Mouse (Mus musculus) layer of hippocampus, postnatal 25 days (tissue): ENCODE results near the gene Pramef8. TPM values are rescaled to one million over a fixed set of nuclear protein-coding genes. Genes with fewer than 3 reads are reported as not detected.
A peak's percentile ranks its signal among the peaks of the same experiment; 100 is the strongest.
"Not testable (repeated sequence)": the region's sequence is repeated elsewhere in the genome, so short reads cannot be mapped to it uniquely, and the experiment has no call there.

Experiments
- DNase-seq, 2 experiments: peaks; one replicate each; pipeline ENCODE4 v3.0.0; 2022; ENCODE audit warnings: mixed read lengths in 2 of 2, low spot score in 1 of 2; ENCODE audit errors: extremely low spot score in 1 of 2
- total RNA-seq, 2 experiments: library from RNA; stranded (reverse); gene quantifications; 2 replicates each; pipeline ENCODE4 v1.2.3; 2021

Pramef8 gene
- 10 to 100 TPM; 10.8 to 11.6 TPM for total RNA-seq

DNA sequence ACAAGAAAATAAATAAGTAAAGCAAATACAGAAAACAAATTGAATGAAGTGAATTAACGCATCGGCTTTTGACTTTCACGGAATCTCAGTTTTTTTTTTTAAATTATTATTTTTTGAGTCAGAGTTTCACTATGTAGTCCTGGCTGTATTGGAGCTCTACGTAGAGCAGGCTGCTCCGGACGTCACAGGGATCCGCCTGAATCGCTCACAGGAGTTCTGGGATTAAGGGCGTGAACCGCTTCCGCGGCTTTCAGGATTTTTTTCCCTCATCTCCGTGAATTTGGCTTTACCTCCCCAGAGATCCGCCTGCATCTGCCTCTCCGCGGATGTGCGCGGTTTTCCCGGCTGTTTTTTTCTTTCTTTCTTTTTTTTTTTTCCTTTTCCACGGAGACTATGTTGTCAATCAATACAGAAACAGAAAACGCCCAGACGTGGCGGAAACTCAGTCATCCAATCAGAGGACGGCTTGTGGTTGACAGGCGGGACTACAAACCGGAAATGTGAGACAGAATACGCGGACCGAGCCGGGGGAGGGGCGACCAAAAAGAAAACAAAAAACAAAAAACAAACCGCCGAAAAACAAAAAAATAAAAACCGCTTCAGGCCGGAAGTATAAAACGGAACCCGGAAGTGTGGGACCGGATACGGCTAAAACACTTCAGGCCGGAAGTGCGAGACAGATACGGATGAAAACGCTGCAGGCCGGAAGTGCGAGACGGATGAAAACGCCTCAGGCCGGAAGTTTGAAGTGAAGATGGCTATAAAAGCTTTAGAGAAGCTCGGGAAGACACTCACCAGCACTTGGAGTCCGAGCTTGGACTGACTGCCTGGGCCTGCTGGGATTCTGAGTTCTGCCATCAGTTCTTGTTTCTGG is at the start of gene Pramef8:
TSS of gene Pramef8 (plus strand) at position 208 of the 874 bp plus-strand sequence.
- peak; percentile 77 to 86 for DNase-seq

GRCm38 (mm10) chr4:143366415-143367041 is 45.7 kb upstream of the Pramef8 start:
- DNase-seq: no peak

DNA sequence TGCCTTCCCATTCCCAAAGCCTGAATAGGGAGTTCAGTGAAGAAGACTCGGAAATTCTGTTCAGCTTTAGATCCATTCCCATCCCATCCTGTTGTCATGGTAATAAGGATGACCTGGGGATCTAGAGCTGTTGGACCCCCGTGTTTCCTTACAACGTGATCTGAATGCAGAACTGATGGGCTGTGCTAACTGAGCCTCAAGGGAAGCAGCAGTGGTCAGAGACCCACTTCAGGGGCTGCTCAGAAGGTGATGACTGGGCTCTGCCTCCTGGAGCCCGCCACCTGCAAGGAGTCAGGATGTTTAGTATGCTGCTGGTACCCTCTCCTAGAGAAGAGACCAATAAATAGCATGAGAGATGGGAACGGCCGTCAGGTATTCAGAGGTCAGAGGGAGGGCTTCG is 32.7 kb upstream of the Pramef8 start:
- DNase-seq: no peak

DNA sequence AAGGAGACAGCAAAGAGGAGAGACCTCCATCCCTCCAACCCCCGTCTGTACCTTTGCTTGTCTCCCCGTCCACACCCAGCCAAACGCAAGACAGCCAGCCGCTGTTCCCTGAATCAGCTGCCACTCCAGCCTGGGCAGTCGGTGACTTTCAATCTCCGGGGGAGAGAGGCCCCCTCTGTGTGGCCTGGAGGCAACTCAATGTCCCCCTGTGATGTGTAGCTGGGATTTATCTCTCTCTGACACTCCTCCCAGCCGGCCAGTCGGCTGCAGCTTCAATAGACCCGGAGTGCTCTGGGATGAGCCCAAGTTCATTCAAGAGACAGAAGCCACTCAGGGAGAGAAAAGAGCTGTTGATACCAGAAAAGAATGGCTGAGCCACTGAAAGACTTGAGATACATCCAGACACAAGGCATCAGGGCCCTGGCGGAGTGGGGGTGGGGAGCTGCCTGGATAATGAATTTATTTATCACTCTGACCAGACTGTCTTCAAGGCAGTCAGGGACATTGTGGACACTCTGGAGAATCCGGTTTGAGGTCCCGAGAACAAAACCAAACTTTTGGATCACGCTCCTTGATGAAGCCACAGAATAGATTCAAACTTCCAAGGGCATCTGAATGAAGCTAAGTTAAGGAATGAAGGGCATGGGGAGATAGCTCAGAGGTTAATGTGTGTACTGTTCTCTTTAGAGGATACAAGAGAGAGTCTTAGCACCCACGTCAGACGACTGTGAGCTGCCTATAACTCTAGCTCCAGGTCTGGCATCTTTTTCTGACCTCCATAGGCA is 32.1 kb upstream of the Pramef8 start:
- peak in 1 of 2 experiments; percentile 10 for DNase-seq

GRCm38 (mm10) chr4:143380716-143381004 is 31.6 kb upstream of the Pramef8 start:
- DNase-seq: peak; percentile 17 to 69

DNA sequence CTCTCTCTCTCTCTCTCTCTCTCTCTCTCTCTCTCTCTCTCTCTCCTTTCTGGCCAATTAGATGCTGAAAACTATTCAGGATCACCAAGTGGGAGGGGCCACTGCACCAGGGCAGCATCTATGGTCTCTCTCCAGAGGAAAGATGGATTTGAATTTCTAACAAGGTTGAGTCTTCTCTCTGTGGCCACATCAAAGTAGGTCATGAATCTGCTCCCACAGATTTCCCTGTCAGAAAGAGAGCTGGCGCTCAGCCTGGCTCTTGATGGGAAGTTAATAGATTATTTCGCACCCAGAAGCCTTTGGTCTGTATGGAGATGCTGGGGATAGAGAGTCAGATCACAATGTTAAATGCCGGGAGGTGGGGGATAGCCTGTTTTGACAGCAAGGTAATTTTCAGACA is 30.1 kb upstream of the Pramef8 start:
- no peak for DNase-seq

GRCm38 (mm10) chr4:143383646-143384045 is 28.6 kb upstream of the Pramef8 start:
- DNase-seq: no peak

DNA sequence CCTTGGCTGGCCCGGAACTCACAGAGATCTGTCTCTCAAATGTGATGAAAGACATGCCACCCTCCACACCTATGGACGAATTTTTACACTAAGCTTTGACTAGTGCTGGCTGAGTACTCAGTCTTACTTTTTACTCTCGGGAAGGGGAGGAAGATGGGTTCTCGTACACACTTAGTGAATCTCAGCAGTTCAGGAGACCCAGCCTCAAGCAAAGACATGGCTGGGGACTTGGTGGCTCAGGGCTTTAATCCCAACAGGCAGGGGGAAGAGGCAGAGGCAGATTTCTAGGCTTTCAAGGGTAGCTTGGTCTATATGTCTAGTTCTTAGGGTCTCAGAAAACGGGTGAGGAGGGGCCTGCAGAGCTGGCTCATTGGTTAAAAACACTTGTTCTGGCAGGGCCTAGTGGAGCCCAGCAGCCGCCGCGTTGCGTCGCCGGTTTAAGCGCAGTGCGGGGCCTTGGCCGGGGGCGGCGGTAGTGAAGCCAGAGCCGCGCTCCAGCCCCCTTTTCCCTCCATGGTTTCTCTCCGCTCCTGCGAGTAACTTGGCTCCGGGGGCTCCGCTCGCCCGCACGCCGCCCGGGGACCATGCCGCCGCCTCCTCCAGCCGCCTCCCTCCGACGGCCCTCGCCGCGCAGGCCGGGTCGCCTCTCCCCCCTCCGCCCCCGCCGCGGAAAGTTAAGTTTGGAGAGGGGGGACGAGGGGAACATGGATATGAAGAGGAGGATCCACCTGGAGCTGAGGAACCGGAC is 23.1 kb upstream of the Pramef8 start:
- DNase-seq: peak; percentile 22 to 42

GRCm38 (mm10) chr4:143394181-143394580 is 18.0 kb upstream of the Pramef8 start, which contains the start of gene Pramel1:
Pramel1 (plus strand) TSS chr4:143394428.
- DNase-seq: no peak

- DNase-seq: no peak
Observed at GRCm38 (mm10) chr4:143411566-143412218, 534 bp upstream of the Pramef8 start.

DNA sequence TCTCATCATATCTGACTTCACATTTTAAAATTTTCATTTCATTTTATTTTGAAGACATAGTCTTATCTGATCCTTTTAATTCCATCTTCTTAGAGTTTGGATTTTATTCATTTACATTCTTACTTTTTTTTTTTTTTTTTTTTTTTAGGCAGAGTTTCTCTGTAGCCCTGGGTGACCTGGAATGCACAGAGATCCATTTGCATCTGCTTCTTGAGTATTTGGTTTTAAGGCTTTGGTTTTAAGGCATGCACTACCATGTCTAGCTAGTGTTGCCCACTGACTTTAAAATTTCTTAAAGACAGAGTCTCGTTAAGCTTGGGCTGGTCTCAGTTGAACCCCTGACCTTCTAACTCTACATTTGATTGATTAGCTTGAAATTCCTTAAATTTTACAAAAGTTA is 1.4 kb downstream of the Pramef8 start:
- no peak for DNase-seq

GRCm38 (mm10) chr4:143414121-143414520 is 1.9 kb downstream of the Pramef8 start:
- no peak for DNase-seq

DNA sequence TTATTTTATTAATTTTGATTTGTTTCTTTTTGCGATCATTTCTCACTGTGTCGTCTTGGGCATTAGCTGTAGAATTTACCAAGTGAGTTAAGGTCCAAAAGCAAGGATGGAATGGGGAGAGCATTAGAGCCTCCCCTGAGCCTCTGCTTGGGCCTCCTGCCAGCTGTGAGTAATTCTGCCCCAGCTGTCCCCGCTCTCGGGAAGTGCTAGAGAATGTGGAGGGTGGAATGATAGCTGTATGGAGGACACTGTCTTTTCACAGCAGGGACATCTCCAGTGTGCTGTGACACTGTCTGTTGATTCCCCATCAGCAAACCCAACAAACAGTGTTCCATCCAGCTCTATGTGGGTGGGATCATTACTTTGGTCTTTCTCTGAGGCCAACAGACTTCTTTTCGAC is 14.5 kb downstream of the Pramef8 start:
- DNase-seq: not testable (repeated sequence)

DNA sequence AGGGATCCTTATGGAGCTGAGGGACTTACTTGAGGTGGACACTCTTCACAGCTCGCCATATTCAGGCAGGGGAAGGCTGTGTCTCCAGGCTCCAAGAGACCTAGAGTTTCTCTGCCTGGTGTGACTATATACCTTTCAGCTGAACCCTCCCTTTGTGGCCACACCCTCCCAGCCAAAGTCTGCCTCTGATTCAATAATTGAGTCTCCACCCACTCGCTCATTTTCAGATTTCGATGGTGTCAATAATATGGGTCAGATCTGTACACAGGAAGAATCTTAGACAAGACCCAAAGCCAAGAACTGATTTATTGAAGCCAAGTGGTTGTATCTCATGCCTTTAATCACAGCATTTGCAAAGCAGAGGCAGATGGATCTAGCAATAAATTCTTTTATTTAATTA is 38.0 kb downstream of the Pramef8 start, which contains the start of gene Oog4:
TSS of gene Oog4 (minus strand) at position 101 of the 400 bp plus-strand sequence.
- DNase-seq: no peak

Other genes with a start within 250 kb of the Pramef8 start
- gene Prdm2, start 199.4 kb upstream of the Pramef8 start, total RNA-seq: 10 to 100 TPM; 42.2 to 43.1 TPM
- 10 to 100 TPM; 16.4 to 19.5 TPM for gene Pdpn, start 112.9 kb upstream of the Pramef8 start, total RNA-seq
- gene Lrrc38, start 62.7 kb upstream of the Pramef8 start, total RNA-seq: 1 to 10 TPM in 1 of 2 experiments, under 1 TPM in 1; 0.91 to 1.1 TPM
- gene Pramel1, start 18.0 kb upstream of the Pramef8 start, total RNA-seq: not detected
- not detected for gene Oog4, start 37.9 kb downstream of the Pramef8 start, total RNA-seq
- gene Gm13043, start 98.9 kb downstream of the Pramef8 start, total RNA-seq: not detected
- gene Gm13040, start 123.5 kb downstream of the Pramef8 start, total RNA-seq: not detected
- gene BC080695, start 139.3 kb downstream of the Pramef8 start, total RNA-seq: not detected
- gene Gm13057, start 139.3 kb downstream of the Pramef8 start, total RNA-seq: not detected
- gene Gm13083, start 202.6 kb downstream of the Pramef8 start, total RNA-seq: not detected
- gene Gm13088, start 244.8 kb downstream of the Pramef8 start, total RNA-seq: not detected